Mouse (Mus musculus) adrenal gland, postnatal 14 days (tissue): Measurements from ENCODE around the gene Pkp4. TPM values are rescaled to one million over a fixed set of nuclear protein-coding genes. Genes with fewer than 3 reads are reported as not detected.
A peak's percentile ranks its signal among the peaks of the same experiment; 100 is the strongest.

Experiments
- DNase-seq: peaks from one replicate; pipeline ENCODE4 v3.0.0; 2021; ENCODE audit warnings: mixed read lengths
- long read RNA-seq, 2 experiments: library from polyadenylated mRNA; stranded (forward); transcript quantifications; one replicate each; pipeline ENCODE4 v2.0.0; 2021
- total RNA-seq: library from RNA; stranded (reverse); gene quantifications from 2 replicates; pipeline ENCODE4 v1.2.3, GENCODE M21; 2021

The Pkp4 gene
- 74.7 and 96.2 TPM in 2 replicates for total RNA-seq
- long read RNA-seq, experiment 1, partial matches to known transcripts = 12 of 17 reads
- long read RNA-seq, experiment 1, other reads (novel, unspliced or antisense) = 5 of 17 reads
- long read RNA-seq, experiment 2, partial matches to known transcripts = 10 of 18 reads
- long read RNA-seq, experiment 2, other reads (novel, unspliced or antisense) = 8 of 18 reads

- DNase-seq = peak; percentile 97
Measured at GRCm38 (mm10) chr2:59160605-59160963, at the start of gene Pkp4, which contains the start of gene Ccdc148. TSS of gene Pkp4 (plus strand) at chr2:59160850. TSS of gene Ccdc148 (minus strand) at chr2:59160683.

- no peak for DNase-seq
Measured at GRCm38 (mm10) chr2:59129023-59129422, 31.6 kb upstream of the Pkp4 start.

DNA sequence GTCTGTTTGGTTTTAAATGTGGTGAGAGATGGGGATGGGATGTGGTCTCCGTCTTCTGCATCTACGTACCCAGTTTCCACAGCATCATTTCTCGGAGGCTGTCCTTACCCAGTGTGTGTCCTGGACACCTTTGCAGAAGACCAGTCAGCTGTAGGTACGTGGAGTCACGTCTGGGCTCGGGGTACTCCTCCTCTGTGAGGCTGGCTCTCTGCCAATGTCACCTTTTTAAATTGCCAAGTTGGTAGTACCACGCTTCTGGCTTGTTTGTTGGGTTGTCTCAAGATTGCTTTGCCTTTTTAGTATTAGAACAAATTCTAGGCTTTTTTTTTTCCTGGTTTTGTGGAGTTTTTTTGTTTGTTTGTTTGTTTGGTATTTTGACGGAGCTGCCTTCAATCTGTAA is 30.8 kb upstream of the Pkp4 start:
- DNase-seq = no peak

DNA sequence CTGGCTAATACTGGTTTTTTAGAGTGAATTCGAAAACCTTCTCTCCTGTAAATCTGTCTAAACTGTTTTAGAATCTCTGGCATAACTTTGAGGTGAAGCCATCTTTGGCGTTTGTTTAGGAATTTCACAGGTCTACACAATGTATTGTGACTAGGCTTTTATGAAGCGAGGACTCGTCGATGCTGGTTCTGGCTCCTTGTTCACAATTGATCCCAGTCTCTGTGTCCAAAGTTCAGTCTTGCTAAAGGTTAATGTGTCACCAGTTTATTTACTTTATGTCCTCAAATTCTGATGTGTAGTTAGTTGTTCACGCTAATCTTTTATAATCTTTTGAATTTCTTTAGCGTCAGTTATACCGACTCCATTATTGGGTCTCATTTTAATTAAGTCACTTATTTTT is 29.6 kb upstream of the Pkp4 start:
- DNase-seq = no peak

DNA sequence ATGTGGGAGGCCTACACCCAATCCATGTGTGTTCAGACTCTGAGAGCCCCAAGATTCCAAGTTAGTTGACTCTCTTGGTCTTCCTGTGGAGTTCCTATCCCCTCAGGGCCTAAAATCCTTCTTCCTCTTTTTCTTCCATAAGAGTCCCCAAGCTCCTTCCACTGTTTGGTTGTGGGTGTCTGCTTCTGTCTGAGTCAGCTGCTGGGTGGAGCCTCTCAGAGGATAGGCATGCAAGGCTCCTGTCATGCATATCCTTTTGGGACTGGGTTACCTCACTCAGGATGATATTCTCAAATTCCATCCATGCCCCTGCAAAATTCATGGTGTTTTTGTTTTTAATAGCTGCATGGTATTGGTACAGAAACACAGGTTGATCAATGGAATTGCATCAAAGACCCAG is 5.2 kb upstream of the Pkp4 start:
- DNase-seq = no peak

- no peak for DNase-seq
Measured at GRCm38 (mm10) chr2:59158117-59158516, 2.5 kb upstream of the Pkp4 start.

- peak; percentile 15 for DNase-seq
Measured at GRCm38 (mm10) chr2:59159961-59160604, 567 bp upstream of the Pkp4 start.

DNA sequence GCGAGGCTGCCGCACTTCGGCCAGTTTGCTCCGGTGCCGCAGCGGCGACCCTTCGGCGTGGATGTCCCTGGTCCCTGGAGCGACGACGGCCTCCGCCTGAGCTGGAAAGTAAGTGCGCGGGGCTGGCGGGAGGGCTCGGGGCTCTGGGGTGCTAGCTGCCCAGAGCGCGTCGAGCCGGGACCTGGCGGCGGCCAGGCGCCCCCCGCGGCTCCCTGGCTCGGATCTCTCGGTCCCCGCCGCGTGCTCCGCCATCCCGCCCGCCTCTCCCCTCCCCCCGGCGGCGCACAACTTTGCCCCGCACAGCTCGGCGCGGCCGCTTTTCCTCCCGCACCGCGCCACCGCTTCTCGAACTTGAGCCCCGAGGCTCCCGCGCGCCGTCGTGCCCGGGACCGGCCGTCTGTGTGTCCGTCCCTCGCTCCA is 381 bp downstream of the Pkp4 start:
- no peak for DNase-seq

- DNase-seq = peak; percentile 79
Measured at GRCm38 (mm10) chr2:59161441-59162284, 1.0 kb downstream of the Pkp4 start.

DNA sequence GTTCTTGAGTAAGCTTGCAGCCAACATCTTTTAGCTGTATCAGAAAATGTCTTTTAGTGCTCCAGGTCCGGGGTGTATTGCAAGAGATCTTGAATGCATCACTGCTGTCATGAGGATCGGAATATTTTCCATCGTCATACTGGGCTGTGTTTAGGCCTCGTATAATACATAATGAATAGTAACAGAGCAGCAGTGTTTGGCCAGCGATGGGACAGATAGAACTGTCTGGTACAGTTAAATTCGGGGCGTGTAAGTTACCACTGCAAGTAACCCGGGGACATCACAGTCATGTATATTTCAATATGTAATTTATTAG is 1.6 kb downstream of the Pkp4 start:
- no peak for DNase-seq

DNA sequence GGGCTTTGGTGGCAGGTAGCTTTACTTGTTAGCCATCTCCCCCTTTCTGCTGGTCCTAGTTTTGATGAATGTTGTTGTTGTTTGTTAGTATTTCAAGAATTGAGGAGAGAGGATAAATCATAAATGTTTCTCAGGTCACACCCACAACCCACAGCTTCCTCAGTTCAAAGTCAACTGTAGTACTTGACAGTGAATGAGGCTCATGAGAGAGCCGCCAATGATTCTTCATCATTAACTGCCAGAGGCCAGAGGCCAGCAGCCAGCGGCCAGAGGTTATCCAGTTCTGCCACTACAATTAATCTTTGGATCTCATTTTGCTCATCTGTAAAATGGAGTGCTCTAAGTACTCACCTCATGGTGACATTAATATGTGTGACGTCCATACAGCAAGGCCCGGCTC is 6.3 kb downstream of the Pkp4 start:
- DNase-seq = no peak

DNA sequence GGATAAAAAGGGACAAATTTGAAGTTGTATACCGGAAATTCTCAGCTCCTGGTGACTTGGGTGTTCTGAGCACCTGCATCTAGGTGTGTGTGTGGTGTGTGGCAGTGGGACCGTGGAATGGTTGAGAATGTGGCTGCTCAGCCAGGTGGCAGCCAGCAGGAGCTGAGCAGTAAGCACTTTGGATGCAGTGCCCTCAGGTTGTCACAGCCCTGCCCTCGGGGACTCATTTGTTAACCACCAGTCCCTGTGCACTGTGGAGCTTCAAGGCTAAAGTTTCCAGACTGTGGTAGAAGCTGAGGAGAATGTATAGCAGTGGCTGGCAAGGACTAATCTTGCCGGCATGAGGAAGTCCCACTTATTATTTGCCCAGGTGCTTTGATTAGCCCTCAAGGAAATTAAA is 7.2 kb downstream of the Pkp4 start:
- DNase-seq = no peak

- no peak for DNase-seq
Measured at GRCm38 (mm10) chr2:59169572-59170207, 9.0 kb downstream of the Pkp4 start.

DNA sequence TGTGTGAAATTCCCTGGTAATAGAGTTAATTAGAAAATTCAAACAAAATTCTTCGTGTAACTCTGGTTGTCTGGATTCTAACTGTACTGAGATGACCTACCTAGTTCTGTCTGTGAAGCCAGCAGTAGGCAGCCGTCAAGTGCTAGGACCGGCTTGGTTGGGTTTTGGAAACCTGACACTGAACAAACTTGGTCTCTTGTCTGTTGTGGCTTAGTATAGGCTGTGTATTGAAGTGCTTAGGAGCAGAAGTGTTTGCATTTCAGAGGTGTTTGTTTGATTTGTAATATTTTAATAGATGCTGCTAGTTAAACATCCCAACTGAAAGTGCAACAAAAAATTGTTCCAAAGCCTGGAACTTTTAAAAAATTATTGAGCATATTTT is 9.5 kb downstream of the Pkp4 start:
- no peak for DNase-seq

- no peak for DNase-seq
Measured at GRCm38 (mm10) chr2:59170593-59170992, 9.9 kb downstream of the Pkp4 start.

GRCm38 (mm10) chr2:59171533-59171932 is 10.9 kb downstream of the Pkp4 start:
- no peak for DNase-seq

GRCm38 (mm10) chr2:59175926-59176325 is 15.3 kb downstream of the Pkp4 start:
- no peak for DNase-seq

GRCm38 (mm10) chr2:59178191-59178590 is 17.5 kb downstream of the Pkp4 start:
- DNase-seq = no peak

DNA sequence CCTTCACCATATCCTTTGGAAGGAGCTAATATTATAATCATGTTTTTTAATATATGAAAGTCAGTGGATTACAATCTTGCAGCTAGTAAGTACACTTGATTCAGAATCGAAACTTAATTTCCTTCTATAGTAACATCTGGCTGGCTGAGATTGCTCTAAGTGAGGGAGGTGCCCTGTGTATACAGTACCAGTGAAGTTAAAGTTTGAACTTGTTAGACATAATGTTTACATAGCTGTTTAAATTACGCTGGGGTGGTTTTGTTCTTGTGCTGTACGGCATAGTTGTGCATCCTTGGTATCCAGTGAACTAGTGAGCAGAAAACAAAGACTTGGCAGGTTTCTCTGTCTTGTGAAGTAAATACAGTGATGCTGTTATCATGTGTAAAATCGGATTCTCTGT is 18.3 kb downstream of the Pkp4 start:
- DNase-seq = no peak

GRCm38 (mm10) chr2:59179487-59179886 is 18.8 kb downstream of the Pkp4 start:
- no peak for DNase-seq

- no peak for DNase-seq
Measured at GRCm38 (mm10) chr2:59181321-59182113, 20.9 kb downstream of the Pkp4 start.

GRCm38 (mm10) chr2:59183541-59183940 is 22.9 kb downstream of the Pkp4 start:
- DNase-seq = no peak
